Mouse (Mus musculus) myocyte (in vitro differentiated cells): Measurements from ENCODE around the gene Ifitm7.

Source experiments
- CEBPB ChIP-seq: IDR thresholded peaks from 2 replicates; pipeline ENCODE4 v1.6.1; 2011; ENCODE audit warnings: mild to moderate bottlenecking, moderate library complexity; ENCODE audit not compliant: poor library complexity, insufficient read depth, severe bottlenecking
- E2F4 ChIP-seq: IDR thresholded peaks from one replicate; pipeline ENCODE4 v1.6.1; 2011; ENCODE audit warnings: mild to moderate bottlenecking, control low read depth, moderate library complexity; ENCODE audit not compliant: insufficient read depth
- MAX ChIP-seq: IDR thresholded peaks from one replicate; pipeline ENCODE4 v1.6.1; 2011; ENCODE audit warnings: low read depth, mild to moderate bottlenecking, control low read depth
- MYOD1 ChIP-seq, 3 experiments: IDR thresholded peaks; one replicate each; pipeline ENCODE4 v1.6.1; 2011; ENCODE audit warnings: control low read depth in 2 of 3, low read depth in 2 of 3, mild to moderate bottlenecking in 2 of 3, moderate library complexity in 1 of 3; ENCODE audit not compliant: insufficient read length in 2 of 3, control insufficient read depth in 1 of 3
- POLR2A ChIP-seq: IDR thresholded peaks from one replicate; pipeline ENCODE4 v1.6.1; 2011; ENCODE audit warnings: low read depth, mild to moderate bottlenecking, control low read depth, moderate library complexity; ENCODE audit not compliant: insufficient read length
- POLR2AphosphoS2 ChIP-seq: IDR thresholded peaks from one replicate; pipeline ENCODE4 v1.6.1; 2011; ENCODE audit warnings: low read depth, control low read depth; ENCODE audit not compliant: insufficient read length
- TCF12 ChIP-seq: IDR thresholded peaks from one replicate; pipeline ENCODE4 v1.6.1; 2011; ENCODE audit warnings: mild to moderate bottlenecking, control low read depth; ENCODE audit not compliant: poor library complexity, insufficient read depth, severe bottlenecking

DNA sequence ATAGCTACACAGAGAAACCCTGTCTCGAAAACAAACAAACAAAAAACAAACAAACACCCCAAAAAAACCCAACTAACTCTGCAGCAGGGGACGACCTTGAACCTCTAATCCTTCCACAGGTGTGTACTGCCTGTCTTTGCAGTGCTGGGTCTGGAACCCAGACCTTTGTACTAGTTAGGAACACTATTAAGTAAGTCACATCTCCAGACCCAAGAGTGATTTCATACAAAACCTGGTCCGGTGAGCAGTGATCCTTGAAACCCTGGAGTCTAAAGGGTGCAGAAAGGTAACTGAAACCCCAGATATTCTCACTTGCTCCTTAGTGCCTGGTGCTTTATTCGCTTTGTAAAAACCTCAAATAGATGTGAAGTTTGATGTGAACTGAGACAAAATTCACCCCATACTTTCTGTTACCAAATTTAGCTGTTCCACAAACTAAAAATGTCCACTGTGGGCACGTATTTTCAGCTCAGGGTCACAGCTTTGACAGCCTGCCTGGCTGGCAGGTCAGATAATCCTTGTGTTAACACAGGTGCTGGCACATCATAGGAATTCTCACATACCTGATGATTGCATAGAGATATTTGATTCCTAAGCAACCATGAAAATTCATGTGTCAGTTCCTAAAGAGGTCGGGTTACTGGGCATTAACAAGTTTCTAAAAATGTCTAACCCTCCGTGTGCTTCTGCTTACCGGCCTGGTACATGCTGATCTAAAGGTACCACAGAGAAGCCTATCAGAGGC lies 16.9 kb upstream of the Ifitm7 start:
- TF ChIP-seq POLR2AphosphoS2: no peak
- no peak for TF ChIP-seq E2F4
- no peak for TF ChIP-seq POLR2A
- no peak for TF ChIP-seq TCF12
- TF ChIP-seq CEBPB: no peak
- TF ChIP-seq MAX: no peak
- no peak for TF ChIP-seq MYOD1 (IDR thresholded peaks at IDR 0.05; ENCODE audit: control insufficient read depth in 1 of 3, insufficient read length in 2 of 3, low read depth in 2 of 3)
